Mouse (Mus musculus) B cell, adult 2 months (primary cell): Measurements from ENCODE around the gene Cnpy1.
A peak's percentile ranks its signal among the peaks of the same experiment; 100 is the strongest.

ENCODE experiments used
- DNase-seq, 2 experiments: peaks; one replicate each; pipeline ENCODE4 v3.0.0; 2022

The Cnpy1 gene

GRCm38 (mm10) chr5:28178322-28178721 is 67.3 kb downstream of the Cnpy1 start:
- DNase-seq = no peak

DNA sequence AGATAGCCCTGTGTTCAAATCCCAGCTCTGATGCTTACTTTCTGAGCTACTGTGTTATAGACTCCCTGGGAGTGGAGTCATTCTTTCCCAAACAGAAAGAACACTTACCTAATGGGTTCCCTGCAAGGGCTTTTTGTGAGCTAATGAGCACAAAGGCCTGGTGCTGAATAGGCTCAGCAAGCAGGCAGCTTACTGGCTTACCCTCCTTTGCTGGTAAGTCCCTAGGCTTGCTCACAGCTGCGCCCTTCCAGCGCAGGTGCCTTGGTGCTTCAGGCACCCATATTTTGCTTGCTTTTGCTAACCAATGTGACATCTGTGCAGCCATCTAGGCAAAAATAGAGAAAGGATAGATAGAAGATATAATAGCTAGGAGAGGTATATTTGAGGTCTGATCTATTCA is 69.0 kb downstream of the Cnpy1 start:
- no peak for DNase-seq

GRCm38 (mm10) chr5:28176023-28176422 is 69.6 kb downstream of the Cnpy1 start:
- DNase-seq = no peak

- no peak for DNase-seq
These were observed 70.1 kb downstream of the Cnpy1 start for GRCm38 (mm10) chr5:28175570-28175919.

GRCm38 (mm10) chr5:28174876-28175569 is 70.6 kb downstream of the Cnpy1 start:
- no peak for DNase-seq

- no peak for DNase-seq
These were observed 71.5 kb downstream of the Cnpy1 start for GRCm38 (mm10) chr5:28174086-28174485.

- no peak for DNase-seq
These were observed 71.9 kb downstream of the Cnpy1 start for GRCm38 (mm10) chr5:28173674-28174073.

GRCm38 (mm10) chr5:28172921-28173670 is 72.5 kb downstream of the Cnpy1 start:
- DNase-seq = no peak

- DNase-seq = no peak
These were observed 73.2 kb downstream of the Cnpy1 start for GRCm38 (mm10) chr5:28172261-28172920.

- no peak for DNase-seq
These were observed 73.9 kb downstream of the Cnpy1 start for GRCm38 (mm10) chr5:28171667-28172066.

GRCm38 (mm10) chr5:28170892-28171291 is 74.7 kb downstream of the Cnpy1 start:
- DNase-seq = no peak

DNA sequence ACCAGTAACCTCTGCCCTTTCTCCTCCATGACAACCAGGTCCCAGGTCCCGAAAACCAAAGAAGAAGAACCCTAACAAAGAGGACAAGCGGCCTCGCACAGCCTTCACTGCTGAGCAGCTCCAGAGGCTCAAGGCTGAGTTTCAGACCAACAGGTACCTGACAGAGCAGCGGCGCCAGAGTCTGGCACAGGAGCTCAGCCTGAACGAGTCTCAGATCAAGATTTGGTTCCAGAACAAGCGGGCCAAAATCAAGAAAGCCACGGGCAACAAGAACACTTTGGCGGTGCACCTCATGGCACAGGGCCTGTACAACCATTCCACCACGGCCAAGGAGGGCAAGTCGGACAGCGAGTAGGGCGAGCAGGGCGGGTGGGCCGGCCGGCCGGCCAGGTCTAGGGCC is 75.5 kb downstream of the Cnpy1 start:
- no peak for DNase-seq

DNA sequence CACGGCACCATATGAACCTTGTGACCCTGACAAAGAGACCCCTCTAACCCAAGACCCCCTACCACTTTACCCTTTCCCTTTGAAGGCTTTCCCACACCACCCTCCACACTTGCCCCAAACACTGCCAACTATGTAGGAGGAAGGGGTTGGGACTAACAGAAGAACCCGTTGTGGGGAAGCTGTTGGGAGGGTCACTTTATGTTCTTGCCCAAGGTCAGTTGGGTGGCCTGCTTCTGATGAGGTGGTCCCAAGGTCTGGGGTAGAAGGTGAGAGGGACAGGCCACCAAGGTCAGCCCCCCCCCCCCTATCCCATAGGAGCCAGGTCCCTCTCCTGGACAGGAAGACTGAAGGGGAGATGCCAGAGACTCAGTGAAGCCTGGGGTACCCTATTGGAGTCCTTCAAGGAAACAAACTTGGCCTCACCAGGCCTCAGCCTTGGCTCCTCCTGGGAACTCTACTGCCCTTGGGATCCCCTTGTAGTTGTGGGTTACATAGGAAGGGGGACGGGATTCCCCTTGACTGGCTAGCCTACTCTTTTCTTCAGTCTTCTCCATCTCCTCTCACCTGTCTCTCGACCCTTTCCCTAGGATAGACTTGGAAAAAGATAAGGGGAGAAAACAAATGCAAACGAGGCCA is 76.3 kb downstream of the Cnpy1 start:
- DNase-seq = no peak

GRCm38 (mm10) chr5:28168253-28169165 is 77.1 kb downstream of the Cnpy1 start:
- peak; percentile 28 to 40 for DNase-seq

GRCm38 (mm10) chr5:28167611-28168252 is 77.9 kb downstream of the Cnpy1 start:
- no peak for DNase-seq

DNA sequence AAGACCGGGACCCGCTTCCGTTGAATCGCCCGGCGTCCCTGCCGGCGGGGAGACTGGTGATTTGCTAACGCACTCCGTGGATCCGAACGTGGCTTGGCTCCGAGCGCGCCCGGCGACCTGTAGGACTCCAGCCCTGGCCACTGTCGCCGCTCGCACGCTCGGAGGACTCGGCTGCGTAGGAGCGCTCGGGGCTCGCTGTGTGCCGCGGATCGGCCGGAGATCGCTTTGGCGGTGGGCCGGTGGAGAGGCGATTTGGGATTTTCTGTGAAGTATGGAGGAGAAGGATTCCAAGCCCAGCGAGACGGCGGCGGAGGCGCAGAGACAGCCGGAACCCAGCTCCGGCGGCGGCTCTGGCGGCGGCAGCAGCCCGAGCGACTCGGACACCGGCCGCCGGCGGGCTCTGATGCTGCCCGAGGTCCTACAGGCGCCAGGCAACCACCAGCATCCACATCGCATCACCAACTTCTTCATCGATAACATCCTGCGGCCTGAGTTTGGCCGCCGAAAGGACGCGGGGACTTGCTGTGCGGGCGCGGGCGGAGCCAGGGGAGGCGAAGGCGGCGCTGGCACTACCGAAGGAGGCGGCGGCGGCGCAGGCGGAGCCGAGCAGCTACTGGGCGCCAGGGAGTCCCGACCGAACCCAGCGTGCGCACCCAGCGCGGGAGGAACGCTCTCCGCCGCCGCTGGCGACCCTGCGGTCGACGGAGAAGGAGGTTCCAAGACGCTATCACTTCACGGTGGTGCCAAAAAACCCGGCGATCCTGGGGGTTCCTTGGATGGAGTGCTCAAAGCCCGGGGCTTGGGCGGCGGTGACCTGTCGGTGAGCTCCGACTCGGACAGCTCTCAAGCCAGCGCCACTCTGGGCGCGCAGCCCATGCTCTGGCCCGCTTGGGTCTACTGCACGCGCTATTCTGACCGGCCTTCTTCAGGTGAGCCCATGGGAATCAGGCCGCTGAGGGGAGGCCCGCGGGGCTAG is 79.1 kb downstream of the Cnpy1 start:
- DNase-seq = peak in 1 of 2 experiments; percentile 27

GRCm38 (mm10) chr5:28165358-28166255 is 80.0 kb downstream of the Cnpy1 start, which contains the start of gene En2:
En2 (plus strand) TSS chr5:28165694.
- DNase-seq = no peak

GRCm38 (mm10) chr5:28163926-28164325 is 81.7 kb downstream of the Cnpy1 start:
- no peak for DNase-seq

- DNase-seq = no peak
These were observed 83.6 kb downstream of the Cnpy1 start for GRCm38 (mm10) chr5:28161938-28162402.
